Mouse (Mus musculus) heart, embryonic 13.5 days (tissue): ENCODE results near the gene Tnip3. TPM values are rescaled to one million over a fixed set of nuclear protein-coding genes. Genes with fewer than 3 reads are reported as not detected.

Experiments
- ATAC-seq: fragments of 200-750 bp; cut with Nextera tagmentation; 2 replicates; pipeline ENCODE4 v1.8.0; 2017; ENCODE audit warnings: moderate TSS enrichment; ENCODE audit not compliant: insufficient number of reproducible peaks, low FRiP score, low TSS enrichment; ENCODE audit errors: extremely low read depth
- H3K27ac ChIP-seq: fragments of 300-500 bp; sonication (generic); replicated peaks from 2 replicates; pipeline ENCODE4 v1.5.1; 2015; ENCODE audit warnings: moderate library complexity, mild to moderate bottlenecking, inconsistent platforms
- H3K27me3 ChIP-seq: fragments of 300-500 bp; sonication (generic); replicated peaks from 2 replicates; pipeline ENCODE4 v1.6.1; 2015; ENCODE audit warnings: mild to moderate bottlenecking, inconsistent platforms
- H3K36me3 ChIP-seq: fragments of 300-500 bp; sonication (generic); 2 replicates; pipeline ENCODE4 v1.6.1; 2015; ENCODE audit warnings: mild to moderate bottlenecking, inconsistent platforms
- H3K4me1 ChIP-seq: fragments of 300-500 bp; sonication (generic); 2 replicates; pipeline ENCODE4 v1.6.1; 2015; ENCODE audit warnings: inconsistent platforms
- H3K4me2 ChIP-seq: fragments of 300-500 bp; sonication (generic); 2 replicates; pipeline ENCODE4 v1.6.1; 2015; ENCODE audit warnings: inconsistent platforms, mild to moderate bottlenecking, moderate library complexity
- H3K4me3 ChIP-seq: fragments of 300-500 bp; sonication (generic); 2 replicates; pipeline ENCODE4 v1.5.1; 2015; ENCODE audit warnings: moderate library complexity, mild to moderate bottlenecking, inconsistent platforms
- H3K9ac ChIP-seq: fragments of 300-500 bp; sonication (generic); 2 replicates; pipeline ENCODE4 v1.6.1; 2015; ENCODE audit warnings: inconsistent platforms, mild to moderate bottlenecking, moderate library complexity
- H3K9me3 ChIP-seq: fragments of 300-500 bp; sonication (generic); 2 replicates; pipeline ENCODE4 v1.6.1; 2016; ENCODE audit warnings: inconsistent platforms
- WGBS: fragments of 180-500 bp; shearing (Covaris S2); methylation state at CpG from one replicate; pipeline ENCODE4 v1.1.7; 2015; ENCODE audit warnings: mixed read lengths; 5-methylcytosine and 5-hydroxymethylcytosine counted together
- polyA plus RNA-seq: library from polyadenylated mRNA; unstranded; fragments of >200 nt; fragmentation: Nextera tagmentation; extraction: Ambion mirVana; gene quantifications from 2 replicates; pipeline ENCODE4 v1.2.1, GENCODE M21; 2015

Tnip3 gene
- polyA plus RNA-seq, 1 experiment from 2014 or later = 0.78 TPM

- H3K9me3 ChIP-seq = no peaks in the 10 kb centered on the region
- H3K27me3 ChIP-seq = no peaks in the 10 kb centered on the region
- no peak for ATAC-seq
- no peak overlapping the region for H3K9ac ChIP-seq
- peak overlapping the region; percentile 91 for H3K27ac ChIP-seq
- H3K4me2 ChIP-seq = peak overlapping the region; percentile 48
- 43% methylated on average over 3 of the region's 3 CpGs for WGBS
- H3K4me3 ChIP-seq = peak overlapping the region; percentile 21; the same call in 1 of the 2 replicates
- H3K36me3 ChIP-seq = no peaks in the 10 kb centered on the region
- peaks cover 35% of the 10 kb centered on the region for H3K4me1 ChIP-seq
Measured at GRCm38 (mm10) chr6:65585333-65586053, 60.4 kb downstream of the Tnip3 start.

- H3K36me3 ChIP-seq = no peaks in the 10 kb centered on the region
- no peak overlapping the region for H3K4me3 ChIP-seq
- ATAC-seq = no peak
- no peak overlapping the region for H3K9ac ChIP-seq
- 71% methylated on average over 1 of the region's 1 CpGs for WGBS
- H3K27ac ChIP-seq = no peak overlapping the region
- H3K4me1 ChIP-seq = peaks cover 27% of the 10 kb centered on the region
- H3K27me3 ChIP-seq = no peaks in the 10 kb centered on the region
- H3K9me3 ChIP-seq = no peaks in the 10 kb centered on the region
- no peak overlapping the region for H3K4me2 ChIP-seq
Measured at GRCm38 (mm10) chr6:65588847-65589246, 63.7 kb downstream of the Tnip3 start.

- no peak overlapping the region for H3K4me2 ChIP-seq
- no peaks in the 10 kb centered on the region for H3K9me3 ChIP-seq
- no peaks in the 10 kb centered on the region for H3K27me3 ChIP-seq
- no peaks in the 10 kb centered on the region for H3K36me3 ChIP-seq
- no peak for ATAC-seq
- H3K4me1 ChIP-seq = peaks cover 16% of the 10 kb centered on the region
- no peak overlapping the region for H3K4me3 ChIP-seq
- H3K27ac ChIP-seq = no peak overlapping the region
- 75% methylated on average over 2 of the region's 2 CpGs for WGBS
- H3K9ac ChIP-seq = no peak overlapping the region
Measured at GRCm38 (mm10) chr6:65590018-65590417, 64.9 kb downstream of the Tnip3 start.

- Histone ChIP-seq H3K9me3 (no peaks in the 10 kb centered on the region), H3K27me3 (no peaks in the 10 kb centered on the region), H3K4me2 (no peak overlapping the region), H3K4me1 (no peaks in the 10 kb centered on the region), H3K4me3 (no peak overlapping the region), H3K36me3 (no peaks in the 10 kb centered on the region), H3K27ac (no peak overlapping the region), H3K9ac (no peak overlapping the region)
- 72% methylated on average over 3 of the region's 3 CpGs for WGBS
- no peak for ATAC-seq
Measured at GRCm38 (mm10) chr6:65594171-65594570, 69.1 kb downstream of the Tnip3 start.

GRCm38 (mm10) chr6:65595371-65595770, 70.3 kb downstream of the Tnip3 start:
- ATAC-seq = no peak
- Histone ChIP-seq H3K4me3 (no peak overlapping the region), H3K4me1 (no peaks in the 10 kb centered on the region), H3K4me2 (no peak overlapping the region), H3K9me3 (no peaks in the 10 kb centered on the region), H3K9ac (no peak overlapping the region), H3K36me3 (no peaks in the 10 kb centered on the region), H3K27me3 (no peaks in the 10 kb centered on the region), H3K27ac (no peak overlapping the region)
- WGBS = 40% methylated on average over 1 of the region's 1 CpGs

- Histone ChIP-seq H3K27ac (no peak overlapping the region), H3K4me1 (no peaks in the 10 kb centered on the region), H3K9me3 (no peaks in the 10 kb centered on the region), H3K27me3 (no peaks in the 10 kb centered on the region), H3K9ac (no peak overlapping the region), H3K4me2 (no peak overlapping the region), H3K4me3 (no peak overlapping the region), H3K36me3 (no peaks in the 10 kb centered on the region)
- 33% methylated on average over 12 of the region's 12 CpGs for WGBS
- ATAC-seq = no peak
Measured at GRCm38 (mm10) chr6:65597056-65597818, 72.1 kb downstream of the Tnip3 start.

- no peak overlapping the region for H3K27ac ChIP-seq
- H3K27me3 ChIP-seq = no peaks in the 10 kb centered on the region
- 69% methylated on average over 3 of the region's 3 CpGs for WGBS
- no peak overlapping the region for H3K9ac ChIP-seq
- no peak overlapping the region for H3K4me2 ChIP-seq
- H3K36me3 ChIP-seq = no peaks in the 10 kb centered on the region
- no peaks in the 10 kb centered on the region for H3K4me1 ChIP-seq
- H3K9me3 ChIP-seq = no peaks in the 10 kb centered on the region
- ATAC-seq = no peak
- no peak overlapping the region for H3K4me3 ChIP-seq
Measured at GRCm38 (mm10) chr6:65598522-65598921, 73.4 kb downstream of the Tnip3 start.

- Histone ChIP-seq H3K4me3 (no peak overlapping the region), H3K36me3 (no peaks in the 10 kb centered on the region), H3K9ac (no peak overlapping the region), H3K9me3 (no peaks in the 10 kb centered on the region), H3K27me3 (no peaks in the 10 kb centered on the region), H3K4me2 (no peak overlapping the region), H3K4me1 (no peaks in the 10 kb centered on the region), H3K27ac (no peak overlapping the region)
- ATAC-seq = no peak
- 46% methylated on average over 7 of the region's 7 CpGs for WGBS
Measured at GRCm38 (mm10) chr6:65599865-65600739, 75.0 kb downstream of the Tnip3 start.

- 19% methylated on average over 1 of the region's 1 CpGs for WGBS
- H3K27ac ChIP-seq = no peak overlapping the region
- ATAC-seq = no peak
Measured at GRCm38 (mm10) chr6:65600887-65601286, 75.8 kb downstream of the Tnip3 start.

GRCm38 (mm10) chr6:65605778-65606177, 80.7 kb downstream of the Tnip3 start:
- Histone ChIP-seq H3K9ac (no peak overlapping the region), H3K4me1 (peaks cover 3% of the 10 kb centered on the region; the same call in 1 of the 2 replicates), H3K27me3 (no peaks in the 10 kb centered on the region), H3K27ac (no peak overlapping the region), H3K4me3 (no peak overlapping the region), H3K36me3 (no peaks in the 10 kb centered on the region), H3K9me3 (no peaks in the 10 kb centered on the region), H3K4me2 (no peak overlapping the region)
- WGBS = 74% methylated on average over 4 of the region's 4 CpGs
- ATAC-seq = no peak

More at GRCm38 (mm10) chr6:65600887-65601286, 75.8 kb downstream of the Tnip3 start:
- no peaks in the 10 kb centered on the region for H3K36me3 ChIP-seq
- no peak overlapping the region for H3K4me2 ChIP-seq
- no peak overlapping the region for H3K9ac ChIP-seq
- H3K4me3 ChIP-seq = no peak overlapping the region
- no peaks in the 10 kb centered on the region for H3K4me1 ChIP-seq
- H3K27me3 ChIP-seq = no peaks in the 10 kb centered on the region
- H3K9me3 ChIP-seq = no peaks in the 10 kb centered on the region

GRCm38 (mm10) chr6:65606946-65607345, 81.8 kb downstream of the Tnip3 start:
- Histone ChIP-seq H3K4me3 (no peak overlapping the region), H3K27ac (no peak overlapping the region), H3K9ac (no peak overlapping the region), H3K9me3 (no peaks in the 10 kb centered on the region), H3K4me2 (no peak overlapping the region), H3K36me3 (no peaks in the 10 kb centered on the region), H3K27me3 (no peaks in the 10 kb centered on the region), H3K4me1 (peaks cover 13% of the 10 kb centered on the region)
- ATAC-seq = no peak
